Mouse (Mus musculus) C2C12 (cell line): ENCODE data around the gene Cilp. TPM values are rescaled to one million over a fixed set of nuclear protein-coding genes. Genes with fewer than 3 reads are reported as not detected.

Experiments used
- H3K27me3 ChIP-seq: one replicate; pipeline ENCODE4 v1.6.1; 2011; ENCODE audit not compliant: control insufficient read depth, insufficient read depth, insufficient read length
- H3K36me3 ChIP-seq: one replicate; pipeline ENCODE4 v1.6.1; 2011; ENCODE audit not compliant: control insufficient read depth, insufficient read depth
- H3K4me3 ChIP-seq: one replicate; pipeline ENCODE4 v1.5.1; 2011; ENCODE audit warnings: mild to moderate bottlenecking, control low read depth; ENCODE audit not compliant: poor library complexity, insufficient read depth, severe bottlenecking
- H3K79me2 ChIP-seq: one replicate; pipeline ENCODE4 v1.6.1; 2011; ENCODE audit not compliant: control insufficient read depth, insufficient read depth
- H3K79me3 ChIP-seq: one replicate; pipeline ENCODE4 v1.6.1; 2011; ENCODE audit warnings: low read depth, control low read depth
- H3ac ChIP-seq: one replicate; pipeline ENCODE3; 2011; ENCODE audit warnings: low read depth; ENCODE audit not compliant: control insufficient read depth, insufficient read length
- CEBPB ChIP-seq: IDR thresholded peaks from one replicate; pipeline ENCODE4 v1.6.1; 2011; ENCODE audit warnings: low read depth, mild to moderate bottlenecking, control low read depth, moderate library complexity
- CTCF ChIP-seq: IDR thresholded peaks from one replicate; pipeline ENCODE4 v1.5.1; 2011; ENCODE audit not compliant: control insufficient read depth, insufficient read depth, insufficient read length
- FOSL1 ChIP-seq: IDR thresholded peaks from one replicate; pipeline ENCODE4 v1.8.0; 2011; ENCODE audit warnings: mild to moderate bottlenecking, low read length; ENCODE audit not compliant: poor library complexity, insufficient read depth, severe bottlenecking
- MAX ChIP-seq: IDR thresholded peaks from one replicate; pipeline ENCODE4 v1.6.1; 2011; ENCODE audit warnings: mild to moderate bottlenecking, control low read depth
- MYOD1 ChIP-seq: IDR thresholded peaks from one replicate; pipeline ENCODE4 v1.6.1; 2011; ENCODE audit warnings: low read depth; ENCODE audit not compliant: control insufficient read depth, insufficient read length
- MYOG ChIP-seq: IDR thresholded peaks from one replicate; pipeline ENCODE4 v1.6.1; 2011; ENCODE audit not compliant: control insufficient read depth, insufficient read length; ENCODE audit errors: extremely low read depth
- USF1 ChIP-seq: IDR thresholded peaks from one replicate; pipeline ENCODE4 v1.6.1; 2011; ENCODE audit warnings: low read depth, mild to moderate bottlenecking, control low read depth, moderate library complexity
- polyA plus RNA-seq: library from polyadenylated mRNA; unstranded; fragments of >200 nt; fragmentation: generic; extraction: Trizol; gene quantifications from one replicate; pipeline ENCODE4 v1.2.1, GENCODE M21; 2012; ENCODE audit warnings: missing spikeins

Gene Cilp
- polyA plus RNA-seq, 1 experiment, result 0.01 TPM

GRCm38 (mm10) chr9:65223927-65224326 lies 41.1 kb upstream of the Cilp start:
- no peaks in the 10 kb centered on the region for H3K79me2 ChIP-seq
- TF ChIP-seq MAX, result no peak
- TF ChIP-seq FOSL1, result no peak
- no peak for TF ChIP-seq USF1
- no peaks in the 10 kb centered on the region for H3K79me3 ChIP-seq
- H3K36me3 ChIP-seq, result no peaks in the 10 kb centered on the region
- no peak overlapping the region for H3K4me3 ChIP-seq
- no peak overlapping the region for H3ac ChIP-seq
- no peaks in the 10 kb centered on the region for H3K27me3 ChIP-seq

- Histone ChIP-seq H3K79me3 (no peaks in the 10 kb centered on the region), H3ac (no peak overlapping the region), H3K79me2 (no peaks in the 10 kb centered on the region), H3K27me3 (no peaks in the 10 kb centered on the region), H3K4me3 (no peak overlapping the region), H3K36me3 (no peaks in the 10 kb centered on the region)
- TF ChIP-seq MYOG (no peak), CEBPB (no peak), FOSL1 (no peak), CTCF (no peak), MAX (no peak), USF1 (no peak), MYOD1 (no peak)
Observed at GRCm38 (mm10) chr9:65225795-65226194, 39.2 kb upstream of the Cilp start.

GRCm38 (mm10) chr9:65230250-65230649 lies 34.7 kb upstream of the Cilp start:
- no peaks in the 10 kb centered on the region for H3K27me3 ChIP-seq
- H3ac ChIP-seq, result no peak overlapping the region
- no peaks in the 10 kb centered on the region for H3K36me3 ChIP-seq
- TF ChIP-seq MYOD1, result no peak
- TF ChIP-seq MAX, result no peak
- TF ChIP-seq CEBPB, result no peak
- TF ChIP-seq FOSL1, result no peak
- no peak for TF ChIP-seq CTCF
- H3K79me2 ChIP-seq, result no peaks in the 10 kb centered on the region
- no peaks in the 10 kb centered on the region for H3K79me3 ChIP-seq
- no peak overlapping the region for H3K4me3 ChIP-seq

- Histone ChIP-seq H3K79me3 (no peaks in the 10 kb centered on the region), H3K4me3 (no peak overlapping the region), H3ac (no peak overlapping the region), H3K79me2 (no peaks in the 10 kb centered on the region), H3K36me3 (no peaks in the 10 kb centered on the region), H3K27me3 (no peaks in the 10 kb centered on the region)
- TF ChIP-seq CEBPB (no peak), FOSL1 (no peak), MAX (no peak), MYOG (no peak), CTCF (no peak), MYOD1 (no peak), USF1 (no peak)
Observed at GRCm38 (mm10) chr9:65231284-65231683, 33.7 kb upstream of the Cilp start.

- H3K36me3 ChIP-seq, result no peaks in the 10 kb centered on the region
Observed at GRCm38 (mm10) chr9:65233243-65233985, 31.6 kb upstream of the Cilp start.

GRCm38 (mm10) chr9:65234734-65235133 lies 30.2 kb upstream of the Cilp start:
- H3K79me3 ChIP-seq, result no peaks in the 10 kb centered on the region
- TF ChIP-seq MAX (no peak), CTCF (no peak), MYOG (no peak), MYOD1 (no peak), CEBPB (no peak), USF1 (no peak), FOSL1 (no peak)
- H3ac ChIP-seq, result no peak overlapping the region
- H3K4me3 ChIP-seq, result no peak overlapping the region
- no peaks in the 10 kb centered on the region for H3K27me3 ChIP-seq
- no peaks in the 10 kb centered on the region for H3K79me2 ChIP-seq
- no peaks in the 10 kb centered on the region for H3K36me3 ChIP-seq

More at GRCm38 (mm10) chr9:65233243-65233985, 31.6 kb upstream of the Cilp start:
- Histone ChIP-seq H3K4me3 (no peak overlapping the region), H3K79me3 (no peaks in the 10 kb centered on the region), H3K27me3 (no peaks in the 10 kb centered on the region), H3K79me2 (no peaks in the 10 kb centered on the region), H3ac (no peak overlapping the region)
- TF ChIP-seq USF1 (no peak), MYOG (no peak), CTCF (no peak), FOSL1 (no peak), MYOD1 (no peak), CEBPB (no peak), MAX (no peak)
